Mouse (Mus musculus) liver, embryonic 15.5 days (tissue): ENCODE data around the gene Farsa. TPM values are rescaled to one million over a fixed set of nuclear protein-coding genes. Genes with fewer than 3 reads are reported as not detected.

Source experiments
- ATAC-seq: fragments of 200-750 bp; cut with Nextera tagmentation; 2 replicates; pipeline ENCODE4 v1.8.0; 2017; ENCODE audit warnings: moderate number of reproducible peaks, mild to moderate bottlenecking, moderate library complexity; ENCODE audit not compliant: insufficient read depth
- H3K27ac ChIP-seq: fragments of 300-500 bp; sonication (generic); replicated peaks from 2 replicates; pipeline ENCODE4 v1.5.1; 2015; ENCODE audit warnings: mild to moderate bottlenecking, inconsistent platforms
- H3K27me3 ChIP-seq: fragments of 300-500 bp; sonication (generic); 2 replicates; pipeline ENCODE4 v1.6.1; 2015; ENCODE audit warnings: mild to moderate bottlenecking, inconsistent platforms
- H3K36me3 ChIP-seq: fragments of 300-500 bp; sonication (generic); replicated peaks from 2 replicates; pipeline ENCODE4 v1.6.1; 2015; ENCODE audit warnings: moderate library complexity, mild to moderate bottlenecking, inconsistent platforms
- H3K4me1 ChIP-seq: fragments of 300-500 bp; sonication (generic); replicated peaks from 2 replicates; pipeline ENCODE4 v1.6.1; 2015; ENCODE audit warnings: inconsistent platforms
- H3K4me2 ChIP-seq: fragments of 300-500 bp; sonication (generic); 2 replicates; pipeline ENCODE4 v1.6.1; 2015; ENCODE audit warnings: moderate library complexity, mild to moderate bottlenecking, inconsistent platforms
- H3K4me3 ChIP-seq: fragments of 300-500 bp; sonication (generic); replicated peaks from 2 replicates; pipeline ENCODE4 v1.5.1; 2015; ENCODE audit warnings: mild to moderate bottlenecking, inconsistent platforms
- H3K9ac ChIP-seq: fragments of 300-500 bp; sonication (generic); 2 replicates; pipeline ENCODE4 v1.6.1; 2015; ENCODE audit warnings: moderate library complexity, mild to moderate bottlenecking, inconsistent platforms
- H3K9me3 ChIP-seq: fragments of 300-500 bp; sonication (generic); replicated peaks from 2 replicates; pipeline ENCODE4 v1.6.1; 2016; ENCODE audit warnings: inconsistent platforms
- WGBS: fragments of 180-500 bp; shearing (Covaris S2); methylation state at CpG from one replicate; pipeline ENCODE4 v1.1.7; 2015; ENCODE audit warnings: mixed read lengths; ENCODE audit not compliant: insufficient replicate concordance; 5-methylcytosine and 5-hydroxymethylcytosine counted together
- polyA plus RNA-seq: library from polyadenylated mRNA; unstranded; fragments of >200 nt; fragmentation: Nextera tagmentation; extraction: Ambion mirVana; gene quantifications from 2 replicates; pipeline ENCODE4 v1.2.1, GENCODE M21; 2015

Gene Farsa
- polyA plus RNA-seq: 58.8 and 61.9 TPM in 2 replicates

DNA sequence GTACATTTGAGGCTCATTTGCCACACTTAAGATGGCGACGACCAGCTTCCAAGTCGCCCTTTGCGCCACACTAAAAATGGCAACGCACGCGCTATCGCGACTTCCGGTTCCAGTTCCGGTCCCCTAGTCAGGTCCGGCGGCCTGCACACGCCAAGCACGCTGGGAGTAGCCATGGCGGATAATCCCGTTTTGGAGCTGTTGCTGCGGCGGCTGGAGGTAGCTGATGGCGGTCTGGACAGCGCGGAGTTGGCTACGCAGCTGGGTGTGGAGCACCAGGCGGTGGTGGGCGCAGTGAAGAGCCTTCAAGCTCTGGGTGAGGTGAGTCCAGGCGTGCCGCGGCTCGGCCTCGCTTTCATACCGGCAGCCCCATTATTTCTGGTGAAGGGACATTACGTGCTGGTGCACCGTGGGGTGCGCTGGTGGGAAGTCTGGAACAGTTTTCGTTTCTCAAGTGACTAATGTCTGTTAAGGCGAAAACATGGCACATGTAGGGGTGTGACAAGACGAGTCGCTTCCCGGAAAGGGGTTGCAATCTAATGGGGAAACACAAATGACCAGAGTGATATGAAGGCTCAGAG, at the start of gene Farsa:
Gene Farsa, plus strand, starts transcription at position 126 of the 578 bp plus-strand sequence.
- Histone ChIP-seq H3K9ac (peak within 1 kb of the TSS; percentile 89), H3K4me1 (peaks cover 26% of the 10 kb centered on the region), H3K27ac (peak within 1 kb of the TSS; percentile 87), H3K36me3 (peaks cover 30% of the 10 kb centered on the region), H3K9me3 (no peaks in the 10 kb centered on the region), H3K4me2 (peak within 1 kb of the TSS; percentile 81), H3K27me3 (no peaks in the 10 kb centered on the region), H3K4me3 (peak within 1 kb of the TSS; percentile 92)
- ATAC-seq: peak; percentile 87
- WGBS: under 1% methylated on average over 39 of the region's 39 CpGs

DNA sequence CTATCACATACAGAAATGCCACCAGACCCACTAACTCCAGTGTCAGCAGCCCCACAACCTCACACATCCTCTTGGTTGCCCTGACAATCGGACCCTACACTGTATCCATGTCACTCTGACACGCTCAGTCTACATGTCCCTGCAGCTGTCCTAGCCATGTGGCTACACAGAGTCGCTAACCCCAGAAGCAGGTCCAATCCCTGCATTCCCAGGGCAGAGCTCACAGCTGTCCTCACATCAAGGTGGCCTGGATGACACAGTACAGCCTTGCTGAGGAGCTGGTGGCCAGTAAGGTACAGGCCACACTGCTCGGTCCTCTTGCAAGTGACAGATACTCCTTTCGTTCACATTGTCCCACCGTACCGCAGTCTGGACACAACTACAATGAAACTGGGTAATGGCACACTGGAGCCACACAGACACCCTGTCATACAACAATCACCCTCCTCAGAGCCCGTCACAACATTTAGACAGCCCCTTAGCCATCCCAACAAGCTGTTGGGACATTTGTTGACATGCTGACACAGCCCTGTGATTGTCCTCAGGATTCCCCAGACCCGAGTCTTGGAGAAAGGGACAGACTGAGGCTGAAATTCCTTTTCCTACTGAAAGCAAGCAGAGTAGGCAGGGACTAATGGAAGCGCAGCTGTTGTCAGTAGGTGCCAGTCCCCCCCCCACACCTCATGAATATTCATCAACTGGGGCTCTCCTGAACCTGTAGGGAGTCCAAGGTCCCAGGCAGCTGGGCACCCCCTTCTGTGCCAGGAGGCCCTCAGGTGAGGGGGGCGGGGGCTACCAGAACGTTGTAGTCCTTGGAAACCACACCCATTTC, 47.5 kb upstream of the Farsa start:
- ATAC-seq: no peak
- Histone ChIP-seq H3K9ac (no peak overlapping the region), H3K27ac (no peak overlapping the region), H3K36me3 (no peaks in the 10 kb centered on the region), H3K4me2 (no peak overlapping the region), H3K27me3 (peaks cover 77% of the 10 kb centered on the region), H3K4me3 (no peak overlapping the region), H3K9me3 (no peaks in the 10 kb centered on the region), H3K4me1 (peaks cover 35% of the 10 kb centered on the region)
- 67% methylated on average over 12 of the region's 12 CpGs for WGBS

DNA sequence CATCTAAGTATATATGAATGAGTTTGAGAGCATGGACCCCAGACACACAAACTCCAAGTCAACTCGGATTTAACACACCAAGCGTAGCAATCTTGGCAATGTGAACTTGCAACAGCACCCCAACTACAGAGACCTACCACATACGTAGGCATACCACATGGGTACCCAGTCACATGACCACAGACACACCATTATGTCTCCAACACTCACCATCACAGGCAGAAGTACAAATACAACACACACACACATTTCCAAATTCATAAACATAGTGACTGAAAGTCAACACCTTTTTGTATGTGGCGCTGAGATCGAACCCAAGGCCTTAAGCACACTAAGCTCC, 46.9 kb upstream of the Farsa start:
- no peak overlapping the region for H3K27ac ChIP-seq
- 78% methylated on average over 5 of the region's 5 CpGs for WGBS
- H3K9ac ChIP-seq: no peak overlapping the region
- no peak overlapping the region for H3K4me3 ChIP-seq
- peaks cover 36% of the 10 kb centered on the region for H3K4me1 ChIP-seq
- ATAC-seq: no peak
- H3K36me3 ChIP-seq: no peaks in the 10 kb centered on the region
- H3K4me2 ChIP-seq: no peak overlapping the region
- H3K27me3 ChIP-seq: peaks cover 74% of the 10 kb centered on the region
- no peaks in the 10 kb centered on the region for H3K9me3 ChIP-seq

DNA sequence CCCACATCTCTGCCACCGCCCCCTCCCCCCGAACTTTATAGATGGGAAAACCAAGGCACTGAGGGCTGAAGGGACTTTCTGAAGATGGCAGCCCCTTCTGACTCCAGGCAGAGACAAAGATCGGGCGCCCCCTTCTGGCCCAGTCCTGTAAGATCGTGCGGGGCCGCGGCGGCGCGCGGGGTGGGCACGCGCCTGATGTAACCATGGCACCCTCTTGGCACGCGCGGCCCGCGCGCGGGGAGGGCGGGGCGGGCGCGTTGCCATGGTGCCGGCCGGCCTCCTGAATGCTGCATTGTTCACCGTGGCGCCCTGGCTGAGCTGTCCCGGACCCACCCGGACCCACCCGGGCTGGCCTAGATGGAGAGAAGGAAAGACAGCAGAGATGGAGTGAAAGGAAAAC, 45.9 kb upstream of the Farsa start:
- H3K9me3 ChIP-seq: no peaks in the 10 kb centered on the region
- H3K27ac ChIP-seq: no peak overlapping the region
- peak overlapping the region; percentile 77 for H3K4me2 ChIP-seq
- H3K27me3 ChIP-seq: peaks cover 65% of the 10 kb centered on the region
- H3K4me1 ChIP-seq: peaks cover 45% of the 10 kb centered on the region
- under 1% methylated on average over 32 of the region's 32 CpGs for WGBS
- ATAC-seq: peak; percentile 67
- peak overlapping the region; percentile 30; the same call in 1 of the 2 replicates for H3K9ac ChIP-seq
- no peaks in the 10 kb centered on the region for H3K36me3 ChIP-seq
- H3K4me3 ChIP-seq: peak overlapping the region; percentile 51

DNA sequence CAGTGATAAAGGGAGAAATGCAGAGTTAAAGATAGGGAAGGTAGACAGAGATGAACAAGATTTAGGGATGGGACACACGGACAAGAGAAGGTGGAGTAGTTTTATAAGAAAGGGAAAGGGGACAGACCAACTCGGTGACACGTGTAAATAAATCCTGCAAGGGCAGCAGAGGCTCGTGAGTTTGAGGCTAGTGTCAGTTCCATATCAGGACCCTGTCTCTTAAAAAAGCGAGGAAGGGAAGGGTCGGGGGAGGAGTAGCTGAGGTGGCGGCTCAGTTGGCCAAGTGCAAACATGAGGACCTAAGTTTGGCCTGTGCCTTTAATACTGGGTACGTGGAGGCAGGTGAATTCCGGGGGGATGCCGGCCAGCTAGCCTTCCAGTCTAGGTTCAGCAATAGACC, 45.5 kb upstream of the Farsa start:
- Histone ChIP-seq H3K4me2 (peak overlapping the region; percentile 77), H3K4me3 (peak overlapping the region; percentile 51), H3K9ac (peak overlapping the region; percentile 30; the same call in 1 of the 2 replicates), H3K27ac (no peak overlapping the region), H3K27me3 (peaks cover 63% of the 10 kb centered on the region), H3K36me3 (no peaks in the 10 kb centered on the region), H3K9me3 (no peaks in the 10 kb centered on the region), H3K4me1 (peaks cover 49% of the 10 kb centered on the region)
- 35% methylated on average over 10 of the region's 10 CpGs for WGBS
- ATAC-seq: no peak

DNA sequence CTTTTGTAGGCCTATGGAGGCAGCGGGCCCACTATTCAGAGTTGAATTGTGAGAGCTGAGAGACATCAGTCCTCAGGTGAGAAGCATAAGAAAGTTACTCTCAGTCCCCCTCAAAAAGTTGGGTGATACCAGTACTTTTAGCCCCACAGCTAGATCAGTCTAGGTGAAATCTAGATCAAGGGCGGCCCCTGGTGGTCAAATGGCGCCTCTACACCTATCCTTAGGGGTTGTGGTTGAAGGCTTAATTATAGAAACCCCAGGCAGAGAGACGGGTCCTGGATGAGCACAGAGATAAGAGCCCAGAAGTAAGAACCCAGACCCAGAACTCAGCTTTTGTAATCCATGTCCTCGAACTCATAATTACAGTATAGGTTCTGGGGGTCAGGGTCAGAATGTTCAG, 43.7 kb upstream of the Farsa start:
- no peak for ATAC-seq
- Histone ChIP-seq H3K36me3 (no peaks in the 10 kb centered on the region), H3K9me3 (no peaks in the 10 kb centered on the region), H3K4me3 (no peak overlapping the region), H3K27ac (no peak overlapping the region), H3K9ac (no peak overlapping the region), H3K27me3 (peaks cover 52% of the 10 kb centered on the region), H3K4me2 (no peak overlapping the region), H3K4me1 (peaks cover 49% of the 10 kb centered on the region)
- WGBS: under 1% methylated on average over 5 of the region's 5 CpGs

DNA sequence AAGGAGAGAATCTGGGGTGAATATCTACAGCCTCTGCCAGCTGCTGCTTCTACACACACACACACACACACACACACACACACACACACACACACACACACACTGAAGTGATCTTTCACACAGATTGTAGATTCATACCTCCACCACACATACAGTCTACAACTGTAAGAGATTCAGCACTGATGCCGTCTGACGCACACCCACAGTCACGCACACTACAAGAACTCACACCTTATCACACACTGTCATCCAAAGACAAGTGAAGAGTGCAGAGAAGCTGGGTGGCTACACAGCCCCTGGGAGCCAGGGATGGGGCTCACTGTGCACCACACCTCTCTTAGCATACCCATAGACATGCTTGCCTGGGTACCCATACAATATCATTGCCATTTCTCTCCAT, 43.0 kb upstream of the Farsa start:
- H3K36me3 ChIP-seq: no peaks in the 10 kb centered on the region
- no peak overlapping the region for H3K27ac ChIP-seq
- H3K4me2 ChIP-seq: no peak overlapping the region
- peaks cover 47% of the 10 kb centered on the region for H3K4me1 ChIP-seq
- no peak overlapping the region for H3K9ac ChIP-seq
- 41% methylated on average over 3 of the region's 3 CpGs for WGBS
- H3K9me3 ChIP-seq: no peaks in the 10 kb centered on the region
- peaks cover 44% of the 10 kb centered on the region for H3K27me3 ChIP-seq
- ATAC-seq: no peak
- H3K4me3 ChIP-seq: no peak overlapping the region

DNA sequence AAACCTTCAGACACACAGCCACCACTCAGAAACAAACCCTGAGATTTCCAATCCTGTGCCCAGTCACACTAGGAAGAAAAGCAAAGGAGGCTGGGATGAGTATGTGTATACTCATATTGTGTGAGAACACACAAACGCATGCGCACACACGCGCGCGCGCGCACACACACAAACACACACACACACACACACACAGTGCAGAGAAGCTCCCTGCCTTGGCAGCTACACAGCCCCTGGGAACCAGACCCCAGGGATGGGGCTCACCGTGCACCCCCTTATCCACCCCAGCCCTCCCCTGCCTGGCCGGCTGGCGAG, 42.6 kb upstream of the Farsa start:
- H3K36me3 ChIP-seq: no peaks in the 10 kb centered on the region
- no peak overlapping the region for H3K27ac ChIP-seq
- H3K4me2 ChIP-seq: no peak overlapping the region
- peaks cover 41% of the 10 kb centered on the region for H3K27me3 ChIP-seq
- WGBS: 87% methylated on average over 11 of the region's 11 CpGs
- H3K9ac ChIP-seq: no peak overlapping the region
- H3K9me3 ChIP-seq: no peaks in the 10 kb centered on the region
- H3K4me1 ChIP-seq: peaks cover 47% of the 10 kb centered on the region
- ATAC-seq: no peak
- no peak overlapping the region for H3K4me3 ChIP-seq

DNA sequence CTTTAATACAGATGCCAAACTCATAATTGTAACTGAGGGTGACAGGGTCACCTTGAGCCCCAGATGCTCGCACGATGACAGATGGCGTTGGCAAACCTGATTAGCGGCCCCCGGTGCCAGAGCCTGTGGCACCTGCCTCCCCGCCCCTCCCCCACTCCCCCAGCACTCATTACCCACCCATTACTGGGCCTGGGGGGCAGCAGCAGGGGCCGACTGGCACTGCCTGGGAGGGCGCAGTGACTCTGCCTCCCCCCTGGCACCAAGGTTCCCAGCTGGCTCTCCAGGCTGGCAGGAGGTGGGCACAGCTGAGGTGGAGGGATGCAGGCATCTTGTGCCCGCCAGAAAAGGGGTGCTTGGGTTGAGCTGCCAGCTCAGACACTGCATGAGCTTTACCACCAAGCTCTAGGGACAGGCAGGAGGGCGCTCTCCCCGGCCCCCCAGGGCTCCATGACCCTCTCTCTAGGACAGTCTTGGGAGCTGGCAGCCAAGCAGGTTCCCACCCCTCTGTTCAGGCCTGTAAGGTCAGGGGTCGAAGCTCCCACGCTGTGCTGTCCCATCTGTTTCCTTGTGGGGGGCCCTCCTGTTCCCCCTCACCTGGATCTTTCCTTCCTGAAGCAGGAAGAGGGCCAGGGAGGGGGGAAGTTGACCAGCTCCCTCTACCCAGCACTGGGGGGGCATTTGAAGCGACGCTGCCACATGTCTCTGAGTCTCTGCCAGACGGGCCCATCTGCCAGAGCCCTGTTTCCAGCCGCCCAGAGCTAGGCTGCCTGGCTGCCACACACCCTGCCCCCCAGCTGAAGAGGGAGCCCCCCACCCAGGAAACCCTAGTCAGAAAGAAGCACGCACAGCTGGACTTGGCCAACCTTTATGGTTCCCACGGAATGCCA, 42.0 kb upstream of the Farsa start:
- ATAC-seq: no peak
- Histone ChIP-seq H3K27ac (no peak overlapping the region), H3K27me3 (peaks cover 35% of the 10 kb centered on the region), H3K9ac (no peak overlapping the region), H3K36me3 (no peaks in the 10 kb centered on the region), H3K4me2 (no peak overlapping the region), H3K9me3 (no peaks in the 10 kb centered on the region), H3K4me3 (no peak overlapping the region), H3K4me1 (peaks cover 42% of the 10 kb centered on the region)
- 43% methylated on average over 19 of the region's 19 CpGs for WGBS

DNA sequence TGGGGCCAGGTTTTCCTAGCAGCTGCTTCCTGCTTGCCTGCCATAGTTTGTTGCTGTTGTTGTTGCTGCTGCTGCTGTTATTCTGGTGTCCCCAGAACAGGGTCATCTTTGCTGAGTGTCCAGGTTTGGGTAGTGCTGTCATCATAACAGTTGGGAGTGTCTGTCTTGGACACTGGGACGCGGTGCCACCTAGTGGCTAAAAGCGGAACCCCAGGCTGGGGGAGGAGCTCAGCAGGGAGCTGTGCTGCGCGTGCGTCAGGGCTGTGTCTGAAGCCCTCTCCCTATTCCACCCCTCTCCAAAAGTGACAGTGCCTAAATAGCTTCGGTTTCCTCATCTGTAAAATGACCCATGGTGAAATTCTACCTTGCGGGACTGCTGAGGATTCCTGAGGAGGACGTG, 41.2 kb upstream of the Farsa start:
- H3K4me2 ChIP-seq: no peak overlapping the region

DNA sequence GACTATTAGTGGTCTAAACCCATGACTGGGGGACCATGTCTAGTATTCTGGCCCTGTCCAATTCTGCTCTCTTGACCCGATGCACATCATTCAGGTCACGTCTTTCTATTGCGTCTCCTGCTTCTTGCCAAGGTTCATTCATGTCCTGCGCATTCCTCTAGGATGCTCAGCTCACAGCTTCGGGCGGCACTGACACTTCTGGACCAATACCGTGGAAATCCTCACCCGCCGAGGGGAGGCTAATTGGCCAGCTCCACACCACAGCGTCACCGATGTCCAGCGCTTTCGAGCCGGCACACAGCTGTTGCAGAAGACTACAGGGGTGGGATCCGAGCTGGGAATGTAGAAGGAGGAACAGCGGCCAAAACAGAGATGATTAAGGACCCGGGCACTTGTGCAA, 40.7 kb upstream of the Farsa start:
- Histone ChIP-seq H3K9me3 (no peaks in the 10 kb centered on the region), H3K9ac (no peak overlapping the region), H3K4me1 (peaks cover 31% of the 10 kb centered on the region), H3K36me3 (no peaks in the 10 kb centered on the region), H3K4me2 (no peak overlapping the region), H3K27ac (no peak overlapping the region), H3K4me3 (no peak overlapping the region), H3K27me3 (peaks cover 26% of the 10 kb centered on the region)
- 76% methylated on average over 17 of the region's 17 CpGs for WGBS
- no peak for ATAC-seq

More for the DNA sequence above, 41.2 kb upstream of the Farsa start:
- Histone ChIP-seq H3K27me3 (peaks cover 32% of the 10 kb centered on the region), H3K36me3 (no peaks in the 10 kb centered on the region), H3K27ac (no peak overlapping the region), H3K9me3 (no peaks in the 10 kb centered on the region), H3K4me3 (no peak overlapping the region), H3K9ac (no peak overlapping the region), H3K4me1 (peaks cover 37% of the 10 kb centered on the region)
- 6% methylated on average over 9 of the region's 9 CpGs for WGBS
- ATAC-seq: peak; percentile 66
